8 mouse cellular contexts compared by ENCODE assay signal in the genomic region with DNA sequence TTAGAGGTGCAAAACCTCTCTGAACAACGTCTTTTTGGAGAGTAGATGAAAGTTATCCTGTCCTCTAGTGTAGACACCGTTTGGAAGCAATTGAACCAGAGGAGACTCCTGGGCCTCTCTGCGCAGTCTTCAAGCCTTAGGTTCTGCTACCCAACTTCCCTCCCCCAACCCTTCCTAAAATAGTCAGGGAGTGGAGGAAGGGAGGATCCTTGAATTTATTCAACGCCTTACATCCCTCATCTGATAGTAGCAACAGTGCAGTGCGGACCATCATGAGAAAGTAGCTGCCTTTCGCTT. TPM values are rescaled to one million over a fixed set of nuclear protein-coding genes. Genes with fewer than 3 reads are reported as not detected.
DNase-seq lines count a peak whose midpoint lies in the region; ATAC-seq and TF ChIP-seq lines count a peak whose summit lies in the region.

No protein-coding gene starts in this region.

- intact Hi-C loops in heart, adult 2 months (cut with DNase I) = loop anchor here (5.0 kb wide), 2 partner anchors 42 to 82 kb away; a partner anchor contains a TSS

- H3K4me3 ChIP-seq in heart, adult 2 months = peak overlapping the region; percentile 66
- H3K4me3 ChIP-seq in embryonic fibroblast, embryonic 13.5 days (ENCODE audit: insufficient read depth, low read length) = peak overlapping the region; percentile 32
- H3K4me3 ChIP-seq in intestine, embryonic 15.5 days (replicated peaks) = peak overlapping the region; percentile 38
- H3K4me3 ChIP-seq in midbrain, embryonic 12.5 days = peak overlapping the region; percentile 62

- no peak for TF ChIP-seq EP300 in heart, adult 2 months (IDR thresholded peaks at IDR 0.05; ENCODE audit: insufficient read depth, low read depth, low read length)

- no peak for ATAC-seq in intestine, embryonic 15.5 days
- ATAC-seq in midbrain, embryonic 12.5 days (ENCODE audit: low FRiP score, low read depth) = no peak
- no peak for ATAC-seq in CD4-positive, CD25-positive, alpha-beta regulatory T cell, adult 4 months
- ATAC-seq in frontal cortex, adult (ENCODE audit: low TSS enrichment) = no peak

- no peaks in the 10 kb centered on the region for H3K36me3 ChIP-seq in heart, adult 2 months (ENCODE audit: control insufficient read depth, insufficient read depth, low read length)
- no peaks in the 10 kb centered on the region for H3K36me3 ChIP-seq in intestine, embryonic 15.5 days
- H3K36me3 ChIP-seq in midbrain, embryonic 12.5 days = no peaks in the 10 kb centered on the region

- peak overlapping the region; percentile 74 for H3K9ac ChIP-seq in heart, adult 2 months (ENCODE audit: low read depth, low read length)
- no peak overlapping the region for H3K9ac ChIP-seq in intestine, embryonic 15.5 days
- peak overlapping the region; percentile 66 for H3K9ac ChIP-seq in midbrain, embryonic 12.5 days (replicated peaks)

- peak overlapping the region; percentile 81 for H3K27ac ChIP-seq in heart, adult 2 months
- H3K27ac ChIP-seq in embryonic fibroblast, embryonic 13.5 days (ENCODE audit: insufficient read depth, low read length) = no peak overlapping the region; the same call in 1 of the 2 replicates
- no peak overlapping the region for H3K27ac ChIP-seq in intestine, embryonic 15.5 days
- no peak overlapping the region for H3K27ac ChIP-seq in midbrain, embryonic 12.5 days (replicated peaks)

- no peak for TF ChIP-seq CTCF in heart, adult 2 months (IDR thresholded peaks at IDR 0.05)
- TF ChIP-seq CTCF in embryonic fibroblast, embryonic 13.5 days (IDR thresholded peaks at IDR 0.05; ENCODE audit: borderline replicate concordance, insufficient read depth, low read length) = no peak

- DNase-seq in heart, adult 2 months = peak in 1 of 2 experiments; percentile 24
- DNase-seq in heart, adult 11 months = no peak
- DNase-seq in kidney, postnatal 10 days = no peak

- peak overlapping the region; percentile 92 for H3K4me2 ChIP-seq in intestine, embryonic 15.5 days (replicated peaks)
- peak overlapping the region; percentile 91 for H3K4me2 ChIP-seq in midbrain, embryonic 12.5 days (replicated peaks)

- no peaks in the 10 kb centered on the region; the same call in 1 of the 2 replicates for H3K4me1 ChIP-seq in heart, adult 2 months (ENCODE audit: control insufficient read depth, insufficient read depth, low read length)
- H3K4me1 ChIP-seq in embryonic fibroblast, embryonic 13.5 days (ENCODE audit: control insufficient read depth, insufficient read depth, low read length) = 0 out of 2 replicates have a peak, but pooled peaks cover 2% of the 10 kb centered on the region
- 0 out of 2 replicates have a peak, but pooled peaks cover 5% of the 10 kb centered on the region for H3K4me1 ChIP-seq in intestine, embryonic 15.5 days (replicated peaks)
- H3K4me1 ChIP-seq in midbrain, embryonic 12.5 days = peaks cover 10% of the 10 kb centered on the region

- H3K9me3 ChIP-seq in intestine, embryonic 15.5 days = no peaks in the 10 kb centered on the region
- H3K9me3 ChIP-seq in midbrain, embryonic 12.5 days = no peaks in the 10 kb centered on the region

- TF ChIP-seq POLR2A in heart, adult 2 months (IDR thresholded peaks at IDR 0.05; ENCODE audit: insufficient read depth, low read depth, low read length) = peak; percentile 83
- no peak for TF ChIP-seq POLR2A in embryonic fibroblast, embryonic 13.5 days (IDR thresholded peaks at IDR 0.05; ENCODE audit: low read depth, low read length)

- 11% methylated on average over 6 of the region's 6 CpGs for WGBS in heart, adult 2 months
- WGBS in intestine, embryonic 15.5 days = 13% methylated on average over 6 of the region's 6 CpGs
- WGBS in midbrain, embryonic 12.5 days = 5% methylated on average over 6 of the region's 6 CpGs

- no peaks in the 10 kb centered on the region for H3K79me2 ChIP-seq in heart, adult 2 months (replicated peaks; ENCODE audit: control insufficient read depth, insufficient read depth, low read length)

- no peaks in the 10 kb centered on the region for H3K27me3 ChIP-seq in heart, adult 2 months (ENCODE audit: control insufficient read depth, insufficient read depth, low read length)
- H3K27me3 ChIP-seq in intestine, embryonic 15.5 days (replicated peaks) = 0 out of 2 replicates have a peak, but pooled peaks cover 3% of the 10 kb centered on the region
- H3K27me3 ChIP-seq in midbrain, embryonic 12.5 days = peaks cover 14% of the 10 kb centered on the region

RNA-seq across cellular contexts. Expression of a gene that starts 1.5 kb away (rescaled TPM):
- 10 to 100 TPM; 53.6 to 66.6 TPM for total RNA-seq in heart, adult 2 months (2021)
- polyA plus RNA-seq in heart, adult 2 months (2012; rRNA removed) = 29.0 and 42.6 TPM in 2 replicates
- polyA plus RNA-seq in embryonic fibroblast, embryonic 13.5 days (2011; ENCODE audit: insufficient read length, low read depth, missing spikeins) = 38.7 and 42.6 TPM in 2 replicates
- 5.7 and 5.9 TPM in 2 replicates for polyA plus RNA-seq in intestine, embryonic 15.5 days (2015; fragmentation: Nextera tagmentation; extraction: Ambion mirVana)
- 4.8 and 6.0 TPM in 2 replicates for polyA plus RNA-seq in midbrain, embryonic 12.5 days (2016; fragmentation: Nextera tagmentation; extraction: Ambion mirVana)
- 10 to 100 TPM; 14.1 to 22.9 TPM for polyA plus RNA-seq in CD4-positive, CD25-positive, alpha-beta regulatory T cell, adult 4 months (2017; shearing (Covaris generic))

RNA-seq across cellular contexts. Expression of a gene that starts 43.8 kb away (rescaled TPM):
- 10 to 100 TPM in 1 of 2 experiments, 1 to 10 TPM in 1; 8.4 to 12.8 TPM for total RNA-seq in heart, adult 2 months (2021)
- polyA plus RNA-seq in heart, adult 2 months (2012; rRNA removed) = 8.2 and 12.5 TPM in 2 replicates
- polyA plus RNA-seq in embryonic fibroblast, embryonic 13.5 days (2011; ENCODE audit: insufficient read length, low read depth, missing spikeins) = 0.18 and 0.57 TPM in 2 replicates
- polyA plus RNA-seq in intestine, embryonic 15.5 days (2015; fragmentation: Nextera tagmentation; extraction: Ambion mirVana) = 4.8 and 5.0 TPM in 2 replicates
- 1.3 and 1.7 TPM in 2 replicates for polyA plus RNA-seq in midbrain, embryonic 12.5 days (2016; fragmentation: Nextera tagmentation; extraction: Ambion mirVana)
- not detected for polyA plus RNA-seq in CD4-positive, CD25-positive, alpha-beta regulatory T cell, adult 4 months (2017; shearing (Covaris generic))
